Mouse (Mus musculus) forebrain, embryonic 16.5 days (tissue): Measurements from ENCODE around the gene Vmn2r58. TPM values are rescaled to one million over a fixed set of nuclear protein-coding genes. Genes with fewer than 3 reads are reported as not detected.
"Not testable (repeated sequence)": the region's sequence is repeated elsewhere in the genome, so short reads cannot be mapped to it uniquely, and the experiment has no call there.

ENCODE experiments used
- ATAC-seq: fragments of 200-750 bp; cut with Nextera tagmentation; 2 replicates; pipeline ENCODE4 v1.8.0; 2017; ENCODE audit warnings: mild to moderate bottlenecking, moderate library complexity
- H3K27ac ChIP-seq: fragments of 300-500 bp; sonication (generic); 2 replicates; pipeline ENCODE4 v1.5.1; 2014; ENCODE audit warnings: low read length, control low read depth
- H3K27me3 ChIP-seq: fragments of 300-500 bp; sonication (generic); replicated peaks from 2 replicates; pipeline ENCODE4 v1.6.1; 2014; ENCODE audit warnings: low read length; ENCODE audit not compliant: control insufficient read depth, insufficient read depth
- H3K36me3 ChIP-seq: fragments of 300-500 bp; sonication (generic); 2 replicates; pipeline ENCODE4 v1.6.1; 2014; ENCODE audit not compliant: control insufficient read depth, insufficient read depth
- H3K4me1 ChIP-seq: fragments of 300-500 bp; sonication (generic); replicated peaks from 2 replicates; pipeline ENCODE4 v1.6.1; 2014; ENCODE audit warnings: low read length; ENCODE audit not compliant: control insufficient read depth, insufficient read depth
- H3K4me2 ChIP-seq: fragments of 300-500 bp; sonication (generic); 2 replicates; pipeline ENCODE4 v1.6.1; 2014; ENCODE audit warnings: mild to moderate bottlenecking, low read length, control low read depth
- H3K4me3 ChIP-seq: fragments of 300-500 bp; sonication (generic); replicated peaks from 2 replicates; pipeline ENCODE4 v1.5.1; 2014; ENCODE audit warnings: mild to moderate bottlenecking, low read length, control low read depth
- H3K9ac ChIP-seq: fragments of 300-500 bp; sonication (generic); replicated peaks from 2 replicates; pipeline ENCODE4 v1.6.1; 2014; ENCODE audit warnings: low read depth, low read length, control low read depth
- H3K9me3 ChIP-seq: fragments of 300-500 bp; sonication (generic); 2 replicates; pipeline ENCODE4 v1.6.1; 2016; ENCODE audit warnings: low read length; ENCODE audit not compliant: control insufficient read depth
- WGBS: fragments of 180-500 bp; shearing (Covaris S2); extraction: QIAGEN DNeasy Blood & Tissue Kit; methylation state at CpG from one replicate; pipeline ENCODE4 v1.1.7; 2014; 5-methylcytosine and 5-hydroxymethylcytosine counted together
- polyA plus RNA-seq: library from polyadenylated mRNA; unstranded; fragments of >200 nt; fragmentation: Nextera tagmentation; extraction: Ambion mirVana; gene quantifications from 2 replicates; pipeline ENCODE4 v1.2.1, GENCODE M21; 2015

Gene Vmn2r58
- not detected in 2 replicates for polyA plus RNA-seq

GRCm38 (mm10) chr7:41872612-41873011 lies at the start of gene Vmn2r58:
TSS of gene Vmn2r58 (minus strand) at chr7:41872712.
- WGBS, result 94% methylated on average over 4 of the region's 5 CpGs
- not testable (repeated sequence) for H3K27me3 ChIP-seq, H3K9ac ChIP-seq, H3K36me3 ChIP-seq, ATAC-seq, H3K9me3 ChIP-seq, H3K4me3 ChIP-seq, H3K4me2 ChIP-seq, H3K27ac ChIP-seq, H3K4me1 ChIP-seq

Other genes starting within 250 kb of the Vmn2r58 start
- 28.0 and 28.3 TPM in 2 replicates for gene Zfp788, start 239.5 kb downstream of the Vmn2r58 start, polyA plus RNA-seq
- gene Vmn2r59, start 186.3 kb upstream of the Vmn2r58 start, polyA plus RNA-seq, result not detected in 2 replicates
- gene Vmn2r60, start 235.1 kb upstream of the Vmn2r58 start, polyA plus RNA-seq, result not detected in 2 replicates